Mouse (Mus musculus) gastrocnemius, postnatal 14 days (tissue): ENCODE measurements around the gene Acp4. TPM values are rescaled to one million over a fixed set of nuclear protein-coding genes. Genes with fewer than 3 reads are reported as not detected.
A peak's percentile ranks its signal among the peaks of the same experiment; 100 is the strongest.
"Not testable (repeated sequence)": the region's sequence is repeated elsewhere in the genome, so short reads cannot be mapped to it uniquely, and the experiment has no call there.

Source experiments
- DNase-seq: peaks from one replicate; pipeline ENCODE4 v3.0.0; 2021; ENCODE audit warnings: mixed read lengths
- intact Hi-C: fragments of 180-260 bp; cut with DNase I; formaldehyde crosslinking; loops from one replicate; pipeline ENCODE4 v1.15.1; 2025; ENCODE audit warnings: low total_unique reads
- total RNA-seq, 2 experiments: library from RNA; stranded (reverse); gene quantifications; 2 replicates each; pipeline ENCODE4 v1.2.3; 2021

Acp4 gene
- total RNA-seq, 2 experiments from 2014 or later: not detected

DNA sequence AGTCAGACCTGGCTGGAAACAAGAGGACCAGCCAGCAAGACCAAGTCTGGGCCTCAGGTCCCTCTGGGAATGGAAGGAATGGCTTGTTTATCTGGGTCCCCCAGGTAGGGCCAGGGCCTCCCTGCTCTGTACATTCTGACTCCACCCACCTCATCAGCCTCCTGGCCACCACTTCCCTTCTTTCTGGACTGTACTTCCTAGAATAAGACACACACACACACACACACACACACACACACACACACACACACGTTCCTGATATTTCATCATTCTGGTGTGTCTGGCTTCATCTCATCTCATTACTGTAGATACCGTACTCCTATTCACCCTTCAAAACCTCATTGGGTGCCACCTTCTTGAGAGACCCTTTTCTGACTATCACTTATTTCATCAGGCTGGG is 12.2 kb upstream of the Acp4 start:
- intact Hi-C loops: loop anchor here (10.0 kb wide), 1 partner anchor 205 kb away; no protein-coding TSS in a partner anchor

GRCm38 (mm10) chr7:44268117-44268516 is 10.9 kb upstream of the Acp4 start:
- intact Hi-C loops: loop anchor here (10.0 kb wide), 1 partner anchor 207 kb away; no protein-coding TSS in a partner anchor
- no peak for DNase-seq

More for the DNA sequence above, 12.2 kb upstream of the Acp4 start:
- DNase-seq: no peak

GRCm38 (mm10) chr7:44262791-44263643 is 5.8 kb upstream of the Acp4 start:
- intact Hi-C loops: loop anchor here (2.0 to 10.0 kb wide), 2 partner anchors 88 to 212 kb away; no protein-coding TSS in a partner anchor
- peak; percentile 85 for DNase-seq

- intact Hi-C loops: loop anchor here (10.0 kb wide), 1 partner anchor 214 kb away; no protein-coding TSS in a partner anchor
- no peak for DNase-seq
These were observed 4.0 kb upstream of the Acp4 start, which contains the start of gene Gm15517 for GRCm38 (mm10) chr7:44261147-44261546. Gm15517 (plus strand) TSS chr7:44261447.

GRCm38 (mm10) chr7:44260410-44260809 is 3.2 kb upstream of the Acp4 start:
- intact Hi-C loops: loop anchor here (10.0 kb wide), 1 partner anchor 214 kb away; no protein-coding TSS in a partner anchor
- no peak for DNase-seq

DNA sequence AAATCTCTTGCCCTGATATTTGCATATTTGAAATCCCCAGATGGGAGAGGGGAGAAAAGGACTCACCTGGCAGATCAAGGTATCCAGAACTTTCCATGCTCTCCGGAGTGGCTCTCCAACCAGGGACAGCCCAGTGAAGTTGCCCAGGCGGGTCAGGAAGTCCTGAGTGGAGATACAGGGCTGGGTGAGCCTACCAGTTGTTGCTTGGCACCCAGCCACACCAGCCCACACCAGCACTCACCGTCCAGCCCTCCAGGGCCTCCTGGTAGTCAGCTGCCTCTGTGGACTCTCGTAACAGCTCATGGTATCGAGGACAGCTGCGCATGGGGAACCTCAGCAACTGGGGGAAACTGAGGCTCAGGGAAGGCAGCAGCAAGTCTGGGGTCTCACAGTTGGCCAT is 2.2 kb downstream of the Acp4 start:
- DNase-seq: no peak
- intact Hi-C loops: no loop called here

- no peak for DNase-seq
- intact Hi-C loops: no loop called here
These were observed 4.1 kb downstream of the Acp4 start for GRCm38 (mm10) chr7:44253023-44253616.

DNA sequence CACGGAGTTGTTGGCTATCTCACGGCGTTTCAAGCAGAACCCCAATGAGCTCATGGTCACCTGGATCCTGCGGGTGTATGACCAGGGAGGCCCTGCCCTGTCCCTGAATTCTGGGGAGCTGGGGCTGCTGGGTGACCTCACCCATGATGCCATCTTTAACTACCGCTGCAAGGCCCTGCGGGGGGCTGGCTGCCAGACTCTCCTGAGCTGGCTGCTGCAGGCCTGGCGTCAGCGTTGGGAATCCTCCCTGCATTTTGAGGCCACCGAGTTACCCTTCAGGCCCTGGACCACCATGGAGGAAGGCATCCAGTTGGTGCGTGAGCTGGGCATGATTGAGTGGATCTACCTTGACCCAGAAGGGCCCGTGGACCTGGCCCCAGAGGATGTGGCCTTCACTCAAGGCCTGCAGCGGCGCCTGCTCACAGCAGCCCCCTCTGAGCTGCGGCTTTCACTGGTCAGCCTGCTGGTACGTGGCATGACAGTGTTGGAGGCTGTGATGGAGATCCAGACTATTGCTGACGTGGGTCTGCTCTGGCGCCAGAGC is 6.4 kb downstream of the Acp4 start:
- DNase-seq, intact Hi-C loops: not testable (repeated sequence)

- DNase-seq: no peak
- intact Hi-C loops: no loop called here
These were observed 7.9 kb downstream of the Acp4 start for GRCm38 (mm10) chr7:44249248-44249647.

DNA sequence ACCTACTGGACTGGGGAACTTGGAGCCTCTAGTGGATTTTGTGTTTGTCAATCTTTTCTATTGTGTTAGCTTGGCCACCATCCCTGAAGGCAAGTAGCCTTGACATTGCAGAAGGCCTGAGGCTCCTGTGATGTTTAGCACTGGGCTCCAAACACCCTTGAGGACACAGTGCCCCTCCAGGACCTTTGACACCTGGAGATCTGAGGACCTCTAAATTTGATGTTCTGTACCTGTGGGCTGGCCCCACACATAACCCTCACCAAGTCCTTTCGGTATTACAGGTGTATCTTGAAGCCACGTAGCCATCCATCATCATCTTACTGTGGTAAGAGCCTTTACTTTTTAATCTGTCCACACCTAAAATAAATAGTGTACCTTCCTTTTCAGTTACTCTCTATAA is 9.2 kb downstream of the Acp4 start:
- no peak for DNase-seq
- intact Hi-C loops: no loop called here

DNA sequence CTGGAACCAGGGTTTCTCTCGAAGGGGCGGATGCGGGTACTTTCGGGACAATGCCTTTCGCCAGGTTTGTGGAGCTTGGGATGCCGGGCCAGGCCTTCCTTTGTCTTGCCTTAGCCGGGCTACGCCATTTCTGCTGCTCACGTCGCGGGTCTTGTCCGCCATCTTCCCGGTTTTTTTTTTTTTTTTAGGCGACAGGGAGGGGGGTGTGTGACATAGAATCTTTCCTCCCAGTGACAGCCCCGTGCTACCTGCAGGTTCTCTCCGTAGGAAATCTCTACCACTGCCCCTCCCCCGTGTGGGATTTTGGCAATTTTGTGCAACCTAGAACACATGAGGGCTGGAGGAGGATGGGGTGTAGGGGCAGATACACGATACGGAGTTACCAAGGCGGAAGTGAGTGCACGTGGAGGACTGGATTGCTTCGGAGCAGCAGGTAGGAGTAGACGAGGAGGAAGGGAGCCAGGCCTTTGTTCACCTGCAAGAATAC is 10.2 kb downstream of the Acp4 start:
- intact Hi-C loops: no loop called here
- no peak for DNase-seq

DNA sequence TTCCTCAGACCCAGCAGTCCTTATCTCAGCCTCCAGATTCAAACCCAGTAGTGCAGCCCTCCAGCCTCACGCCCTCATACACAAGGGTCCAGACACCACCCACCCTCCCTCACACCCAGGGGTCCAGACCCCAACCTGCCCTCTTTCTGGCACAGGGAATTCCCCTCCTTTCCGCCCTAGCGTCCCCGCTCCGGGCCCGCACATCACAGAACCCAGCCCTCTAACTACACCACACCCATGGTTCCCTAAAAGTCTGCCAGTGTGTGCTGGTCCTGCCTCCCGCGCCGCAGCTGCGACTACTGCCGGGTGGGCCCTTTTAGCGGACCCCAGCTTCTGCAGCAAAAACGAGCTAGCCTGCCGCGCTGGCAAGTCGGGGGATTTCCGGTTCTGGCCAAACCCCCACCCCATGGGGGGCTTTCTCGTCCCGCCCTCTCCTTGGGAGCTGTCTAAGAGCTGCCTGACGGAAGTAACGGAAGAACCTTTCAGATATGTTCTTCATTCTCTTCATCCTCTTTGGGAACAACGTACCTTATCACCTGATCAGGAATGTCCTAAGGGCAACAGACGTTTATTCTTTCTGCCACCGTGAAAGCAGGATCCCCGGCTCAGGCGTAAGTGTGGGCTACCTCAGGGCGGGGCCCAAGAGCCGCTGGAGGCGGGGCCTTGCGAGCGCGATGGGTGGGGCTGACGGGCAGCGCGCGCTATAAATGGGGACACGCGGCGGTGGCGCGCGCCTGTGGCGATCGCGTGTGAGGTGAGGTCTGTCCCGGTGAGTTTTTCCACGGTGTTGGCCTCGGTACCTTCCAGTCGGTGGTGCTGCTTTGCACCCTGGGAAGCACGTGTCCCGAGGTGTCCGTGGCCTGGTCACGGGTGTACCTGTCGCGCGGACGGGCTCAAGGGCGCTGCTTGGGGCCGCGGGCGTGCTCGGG is 10.9 kb downstream of the Acp4 start, which contains the start of the genes 1700028J19Rik and 2410002F23Rik:
Gene 1700028J19Rik, minus strand, starts transcription at position 641 of the 929 bp plus-strand sequence.
Gene 2410002F23Rik, plus strand, starts transcription at position 668 of the 929 bp plus-strand sequence.
- intact Hi-C loops: no loop called here
- DNase-seq: peak; percentile 90

GRCm38 (mm10) chr7:44244080-44244479 is 13.1 kb downstream of the Acp4 start:
- intact Hi-C loops: no loop called here
- no peak for DNase-seq

- intact Hi-C loops: no loop called here
- no peak for DNase-seq
These were observed 16.0 kb downstream of the Acp4 start for GRCm38 (mm10) chr7:44241163-44241562.

DNA sequence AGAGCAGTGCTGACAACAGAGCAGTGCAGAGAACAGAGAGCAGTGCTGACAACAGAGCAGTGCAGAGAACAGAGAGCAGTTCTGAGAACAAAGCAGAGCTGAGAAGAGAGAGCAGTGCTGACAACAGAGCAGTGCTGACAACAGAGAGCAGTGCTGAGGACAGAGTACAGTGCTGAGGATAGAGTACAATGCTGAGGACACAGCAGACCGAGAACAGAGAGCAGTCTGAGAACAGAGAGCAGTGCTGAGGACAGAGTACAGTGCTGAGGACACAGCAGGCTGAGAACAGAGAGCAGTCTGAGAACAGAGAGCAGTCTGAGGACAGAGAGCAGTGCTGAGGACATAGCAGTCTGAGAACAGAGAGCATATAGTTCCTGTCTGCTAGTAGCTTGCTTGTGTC is 16.5 kb downstream of the Acp4 start:
- DNase-seq: no peak
- intact Hi-C loops: no loop called here

- intact Hi-C loops: no loop called here
These were observed 17.3 kb downstream of the Acp4 start for GRCm38 (mm10) chr7:44239913-44240312.

GRCm38 (mm10) chr7:44235909-44236308 is 21.3 kb downstream of the Acp4 start, which contains the start of gene Gm36864:
Gm36864 (plus strand) TSS chr7:44236177.
- intact Hi-C loops: no loop called here
- no peak for DNase-seq

More at GRCm38 (mm10) chr7:44239913-44240312, 17.3 kb downstream of the Acp4 start:
- no peak for DNase-seq

DNA sequence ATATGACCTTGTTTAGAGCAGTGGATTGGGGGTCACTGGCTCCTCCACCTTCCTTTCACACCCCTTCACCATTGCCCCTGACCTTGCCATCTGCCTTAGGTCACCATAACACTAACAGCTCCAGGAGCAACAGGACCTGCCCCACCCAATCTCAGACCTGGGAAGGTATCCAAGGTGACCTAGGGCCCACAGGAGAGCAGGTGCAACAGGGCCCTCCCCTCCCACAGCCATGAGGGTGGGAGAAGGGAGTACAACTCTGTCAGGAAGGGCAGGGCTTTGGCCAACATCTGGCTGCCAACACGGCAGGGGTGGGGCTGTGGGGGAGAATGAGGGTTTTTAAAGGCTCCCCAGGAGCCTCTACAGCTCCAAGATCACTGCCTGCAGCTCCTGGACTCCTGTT is 32.1 kb downstream of the Acp4 start, which contains the start of gene Klk1:
Gene Klk1, plus strand, starts transcription at position 285 of the 400 bp plus-strand sequence.
- intact Hi-C loops: no loop called here
- no peak for DNase-seq

DNA sequence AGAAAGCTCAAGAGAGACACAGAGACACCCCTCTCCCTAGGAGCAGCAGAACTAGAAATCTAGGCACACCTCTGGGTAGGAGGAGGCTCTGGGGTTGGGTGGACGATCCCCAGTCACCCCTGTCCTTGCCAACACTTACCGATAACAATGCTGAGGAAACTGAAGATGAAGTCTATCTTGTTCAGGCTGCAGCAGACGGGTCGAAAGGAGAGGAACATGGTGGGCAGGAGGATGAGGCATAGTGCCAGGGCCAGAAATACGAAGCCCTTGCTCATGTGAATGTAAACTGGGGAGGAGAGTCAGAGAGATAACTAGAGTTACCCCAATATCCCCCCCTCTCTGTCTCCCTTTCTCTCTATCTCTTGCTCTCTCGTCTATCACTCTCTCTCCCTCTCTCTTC is 34.8 kb downstream of the Acp4 start:
- DNase-seq, intact Hi-C loops: not testable (repeated sequence)
